Mouse (Mus musculus) heart, embryonic 15.5 days (tissue): ENCODE measurements at regions not wholly inside any gene's neighbourhood (a gene's known extent, or its start where the extent isn't known, plus 50 kb on each side); places are given as distances from the start of the nearest gene placed in this dataset.

Experiments used
- ATAC-seq: fragments of 200-750 bp; cut with Nextera tagmentation; replicated peaks from 2 replicates; pipeline ENCODE4 v1.8.0; 2017; ENCODE audit warnings: low read depth, moderate TSS enrichment; ENCODE audit not compliant: insufficient number of reproducible peaks, insufficient read depth, low FRiP score
- H3K27ac ChIP-seq: fragments of 300-500 bp; sonication (generic); 2 replicates; pipeline ENCODE4 v1.5.1; 2015; ENCODE audit warnings: mild to moderate bottlenecking, inconsistent platforms
- H3K27me3 ChIP-seq: fragments of 300-500 bp; sonication (generic); 2 replicates; pipeline ENCODE4 v1.6.1; 2015; ENCODE audit warnings: inconsistent platforms
- H3K36me3 ChIP-seq: fragments of 300-500 bp; sonication (generic); 2 replicates; pipeline ENCODE4 v1.6.1; 2015; ENCODE audit warnings: mild to moderate bottlenecking, inconsistent platforms
- H3K4me1 ChIP-seq: fragments of 300-500 bp; sonication (generic); replicated peaks from 2 replicates; pipeline ENCODE4 v1.6.1; 2015; ENCODE audit warnings: inconsistent platforms
- H3K4me2 ChIP-seq: fragments of 300-500 bp; sonication (generic); 2 replicates; pipeline ENCODE4 v1.6.1; 2015; ENCODE audit warnings: inconsistent platforms, mild to moderate bottlenecking, moderate library complexity
- H3K4me3 ChIP-seq: fragments of 300-500 bp; sonication (generic); 2 replicates; pipeline ENCODE4 v1.5.1; 2015; ENCODE audit warnings: mild to moderate bottlenecking, inconsistent platforms
- H3K9ac ChIP-seq: fragments of 300-500 bp; sonication (generic); 2 replicates; pipeline ENCODE4 v1.6.1; 2015; ENCODE audit warnings: mild to moderate bottlenecking, inconsistent platforms
- H3K9me3 ChIP-seq: fragments of 300-500 bp; sonication (generic); replicated peaks from 2 replicates; pipeline ENCODE4 v1.6.1; 2016; ENCODE audit warnings: inconsistent platforms
- WGBS: fragments of 180-500 bp; shearing (Covaris S2); methylation state at CpG from one replicate; pipeline ENCODE4 v1.1.7; 2015; ENCODE audit warnings: mixed read lengths; 5-methylcytosine and 5-hydroxymethylcytosine counted together

GRCm38 (mm10) chr4:55609214-55609613 is 76.9 kb upstream of the Klf4 start:
- no peak overlapping the region for H3K4me3 ChIP-seq
- no peaks in the 10 kb centered on the region; the same call in 1 of the 2 replicates for H3K27me3 ChIP-seq
- ATAC-seq, result no peak
- no peaks in the 10 kb centered on the region for H3K9me3 ChIP-seq
- H3K4me1 ChIP-seq, result no peaks in the 10 kb centered on the region
- H3K36me3 ChIP-seq, result no peaks in the 10 kb centered on the region
- 75% methylated on average over 5 of the region's 5 CpGs for WGBS
- no peak overlapping the region for H3K27ac ChIP-seq
- no peak overlapping the region for H3K4me2 ChIP-seq
- no peak overlapping the region for H3K9ac ChIP-seq

GRCm38 (mm10) chr4:55605541-55605940 is 73.3 kb upstream of the Klf4 start:
- 84% methylated on average over 9 of the region's 9 CpGs for WGBS
- H3K27me3 ChIP-seq, result no peaks in the 10 kb centered on the region; the same call in 1 of the 2 replicates

GRCm38 (mm10) chr4:55604915-55605314 is 72.6 kb upstream of the Klf4 start:
- Histone ChIP-seq H3K27me3 (no peaks in the 10 kb centered on the region; the same call in 1 of the 2 replicates), H3K9ac (no peak overlapping the region), H3K9me3 (no peaks in the 10 kb centered on the region), H3K27ac (no peak overlapping the region), H3K36me3 (no peaks in the 10 kb centered on the region), H3K4me3 (no peak overlapping the region), H3K4me1 (no peaks in the 10 kb centered on the region), H3K4me2 (no peak overlapping the region)
- ATAC-seq, result no peak
- WGBS, result 77% methylated on average over 11 of the region's 11 CpGs

More at GRCm38 (mm10) chr4:55605541-55605940, 73.3 kb upstream of the Klf4 start:
- Histone ChIP-seq H3K9me3 (no peaks in the 10 kb centered on the region), H3K4me1 (no peaks in the 10 kb centered on the region), H3K27ac (no peak overlapping the region), H3K36me3 (no peaks in the 10 kb centered on the region), H3K4me3 (no peak overlapping the region), H3K9ac (no peak overlapping the region), H3K4me2 (no peak overlapping the region)
- no peak for ATAC-seq

- Histone ChIP-seq H3K27me3 (no peaks in the 10 kb centered on the region; the same call in 1 of the 2 replicates), H3K4me2 (no peak overlapping the region), H3K9ac (no peak overlapping the region), H3K9me3 (no peaks in the 10 kb centered on the region), H3K27ac (no peak overlapping the region), H3K4me3 (no peak overlapping the region), H3K36me3 (no peaks in the 10 kb centered on the region), H3K4me1 (no peaks in the 10 kb centered on the region)
- 93% methylated on average over 4 of the region's 4 CpGs for WGBS
- no peak for ATAC-seq
Observed at GRCm38 (mm10) chr4:55603821-55604435, 71.7 kb upstream of the Klf4 start.

- no peaks in the 10 kb centered on the region for H3K27me3 ChIP-seq
- no peaks in the 10 kb centered on the region for H3K36me3 ChIP-seq
- no peak overlapping the region for H3K4me2 ChIP-seq
- no peak for ATAC-seq
- H3K9me3 ChIP-seq, result no peaks in the 10 kb centered on the region
- H3K9ac ChIP-seq, result no peak overlapping the region
- H3K4me1 ChIP-seq, result no peaks in the 10 kb centered on the region
- WGBS, result 69% methylated on average over 7 of the region's 7 CpGs
- H3K4me3 ChIP-seq, result no peak overlapping the region
- H3K27ac ChIP-seq, result no peak overlapping the region
Observed at GRCm38 (mm10) chr4:55595203-55595602, 62.9 kb upstream of the Klf4 start.

- no peak overlapping the region for H3K4me2 ChIP-seq
- no peaks in the 10 kb centered on the region for H3K27me3 ChIP-seq
- no peak overlapping the region for H3K27ac ChIP-seq
- ATAC-seq, result no peak
- no peaks in the 10 kb centered on the region for H3K9me3 ChIP-seq
- H3K9ac ChIP-seq, result no peak overlapping the region
- no peaks in the 10 kb centered on the region for H3K36me3 ChIP-seq
- H3K4me3 ChIP-seq, result no peak overlapping the region
- H3K4me1 ChIP-seq, result no peaks in the 10 kb centered on the region
- 53% methylated on average over 6 of the region's 6 CpGs for WGBS
Observed at GRCm38 (mm10) chr4:55594699-55595098, 62.4 kb upstream of the Klf4 start.

- ATAC-seq, result no peak
- no peak overlapping the region for H3K27ac ChIP-seq
- no peaks in the 10 kb centered on the region for H3K36me3 ChIP-seq
- H3K9ac ChIP-seq, result no peak overlapping the region
- 49% methylated on average over 3 of the region's 3 CpGs for WGBS
- no peaks in the 10 kb centered on the region for H3K27me3 ChIP-seq
- H3K9me3 ChIP-seq, result no peaks in the 10 kb centered on the region
- no peak overlapping the region for H3K4me3 ChIP-seq
- no peak overlapping the region for H3K4me2 ChIP-seq
- no peaks in the 10 kb centered on the region for H3K4me1 ChIP-seq
Observed at GRCm38 (mm10) chr4:55593132-55593531, 60.9 kb upstream of the Klf4 start.

GRCm38 (mm10) chr4:55586212-55586611 is 53.9 kb upstream of the Klf4 start:
- WGBS, result 78% methylated on average over 3 of the region's 3 CpGs
- Histone ChIP-seq H3K9ac (no peak overlapping the region), H3K4me2 (no peak overlapping the region), H3K27ac (no peak overlapping the region), H3K4me3 (no peak overlapping the region), H3K27me3 (no peaks in the 10 kb centered on the region), H3K9me3 (no peaks in the 10 kb centered on the region; the same call in 1 of the 2 replicates), H3K4me1 (no peaks in the 10 kb centered on the region), H3K36me3 (no peaks in the 10 kb centered on the region)
- ATAC-seq, result no peak

- Histone ChIP-seq H3K9ac (no peak overlapping the region), H3K9me3 (no peaks in the 10 kb centered on the region; the same call in 1 of the 2 replicates), H3K27ac (no peak overlapping the region), H3K36me3 (no peaks in the 10 kb centered on the region), H3K27me3 (no peaks in the 10 kb centered on the region), H3K4me3 (no peak overlapping the region), H3K4me2 (no peak overlapping the region), H3K4me1 (no peaks in the 10 kb centered on the region)
- no peak for ATAC-seq
- WGBS, result 56% methylated on average over 8 of the region's 8 CpGs
Observed at GRCm38 (mm10) chr4:55583589-55583988, 51.3 kb upstream of the Klf4 start.
